Mouse (Mus musculus): ENCODE results near the gene Hoxd3.
A peak's percentile ranks its signal among the peaks of the same experiment; 100 is the strongest.

The Hoxd3 gene

DNA sequence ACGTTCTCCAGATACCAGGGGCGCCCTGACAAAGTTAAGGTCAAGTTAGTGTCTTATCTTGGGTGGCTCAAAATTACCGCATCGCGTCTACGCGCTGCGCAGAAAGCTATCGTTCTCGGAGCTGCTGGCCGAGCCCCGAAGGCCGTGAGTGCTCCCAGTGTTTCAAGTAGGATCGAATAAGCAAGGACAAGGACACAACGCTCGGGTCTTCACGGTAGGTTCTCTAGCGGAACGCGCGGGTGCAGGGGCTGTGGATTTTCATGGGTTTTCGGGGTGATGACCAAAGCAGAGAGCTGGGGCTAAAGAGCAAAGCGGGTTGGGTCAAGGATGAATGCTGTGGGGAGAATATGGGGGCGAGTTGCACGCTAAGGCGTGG is 32.1 kb upstream of the Hoxd3 start:
- no peak for DNase-seq (ENCODE audit: low spot score)

DNA sequence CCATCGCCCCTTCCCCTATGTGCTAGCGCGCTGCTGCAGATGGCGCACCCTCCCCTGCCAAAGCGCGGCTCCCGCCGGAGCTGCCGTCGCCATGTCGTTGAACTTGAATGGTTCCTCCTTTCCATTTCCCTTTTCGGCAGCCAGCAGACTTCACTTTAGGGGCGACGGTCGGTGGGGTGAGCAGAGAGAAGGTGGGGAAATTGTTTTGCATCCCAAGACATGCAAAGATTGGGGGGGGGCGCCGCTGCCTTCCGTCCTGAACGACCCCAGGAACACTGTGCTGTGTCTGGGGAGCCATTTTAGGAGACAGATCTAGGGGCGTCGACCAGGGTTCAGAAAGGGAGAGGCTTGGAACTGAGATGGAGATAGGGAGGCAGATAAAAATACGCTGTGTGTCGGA is 31.7 kb upstream of the Hoxd3 start:
- no peak for DNase-seq (ENCODE audit: low spot score)

DNA sequence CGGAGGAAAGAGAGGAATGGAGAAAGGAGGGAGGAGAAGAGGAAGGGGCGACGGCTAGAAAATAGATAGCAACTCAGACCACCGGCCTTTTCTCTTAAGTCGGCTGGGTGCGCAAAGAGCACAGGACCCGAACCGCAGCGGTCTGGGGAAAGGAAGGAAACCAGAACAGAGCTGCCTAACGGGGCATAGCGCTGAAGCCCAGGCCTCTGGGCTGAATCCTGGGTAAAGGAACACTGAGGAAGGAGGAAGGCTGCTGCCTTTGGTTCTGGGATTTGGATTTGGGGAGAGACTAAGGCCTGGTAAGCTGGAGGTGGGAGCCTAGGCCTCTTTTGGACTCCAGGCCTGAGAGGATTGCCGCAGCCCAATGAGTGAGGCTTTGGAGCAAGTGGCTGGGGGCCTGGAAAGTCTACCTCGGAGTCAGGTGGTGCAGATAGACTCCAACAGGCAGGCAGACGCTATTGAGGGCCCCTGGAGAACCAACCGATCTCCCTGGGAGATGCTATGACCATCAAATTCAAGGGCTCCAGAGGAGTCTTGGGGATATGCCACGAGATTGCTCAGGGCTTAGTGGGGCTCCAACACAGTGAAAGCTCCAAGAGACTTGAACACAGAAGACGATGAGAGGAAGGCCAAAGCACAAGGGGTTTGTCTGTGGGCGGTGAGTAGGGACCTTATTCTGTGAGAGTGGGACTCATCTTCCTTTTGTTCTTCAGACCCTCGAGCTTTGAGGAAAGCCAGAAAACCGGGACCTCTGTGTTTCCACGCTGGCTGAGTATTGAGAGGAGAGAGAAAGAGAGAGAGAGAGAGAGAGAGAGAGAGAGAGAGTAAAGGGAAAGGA is 30.9 kb upstream of the Hoxd3 start:
- no peak for DNase-seq (ENCODE audit: low spot score)

DNA sequence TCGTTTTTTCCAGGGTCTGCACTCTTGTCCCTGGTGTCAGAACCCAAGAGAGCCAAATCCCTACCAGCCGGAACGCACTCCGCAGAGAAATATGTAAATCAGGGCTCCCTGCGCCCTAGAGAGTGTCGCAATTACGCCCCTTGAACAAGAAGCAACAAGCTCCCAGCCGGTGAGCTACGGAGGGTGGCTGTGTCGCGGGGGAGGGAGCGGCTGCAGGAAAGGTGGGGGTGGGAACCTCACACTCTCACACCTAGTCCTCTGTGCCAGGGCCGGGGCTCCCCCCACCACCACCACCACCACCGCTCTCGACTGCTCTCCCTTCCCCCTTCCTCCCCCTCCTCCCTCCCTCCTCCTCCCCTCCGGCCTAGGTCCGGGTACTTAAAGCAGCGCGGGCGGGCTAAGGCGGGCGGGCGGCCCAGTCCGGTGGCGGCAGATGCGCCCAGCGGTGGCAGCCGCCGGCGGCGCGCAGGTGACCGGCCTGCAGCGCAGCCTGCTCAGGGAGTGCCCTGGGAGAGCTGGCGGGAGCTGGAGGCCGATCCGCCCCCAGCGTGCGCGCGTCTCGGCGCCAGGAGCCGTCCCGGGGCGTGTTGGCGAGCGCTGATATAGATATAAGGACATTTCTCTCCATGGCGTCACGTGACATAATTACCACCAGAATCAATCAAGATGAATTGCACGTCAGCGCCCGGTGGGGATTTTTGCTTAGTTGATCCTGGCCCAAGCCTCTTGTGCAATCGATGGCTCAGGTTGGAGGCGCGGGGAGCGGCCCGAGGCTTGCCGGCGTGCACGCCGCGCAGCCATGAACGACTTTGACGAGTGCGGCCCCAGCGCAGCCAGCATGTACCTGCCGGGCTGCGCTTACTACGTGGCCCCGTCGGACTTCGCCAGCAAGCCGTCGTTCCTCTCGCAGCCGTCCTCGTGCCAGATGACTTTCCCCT is 29.9 kb upstream of the Hoxd3 start:
- no peak for DNase-seq (ENCODE audit: low spot score)

DNA sequence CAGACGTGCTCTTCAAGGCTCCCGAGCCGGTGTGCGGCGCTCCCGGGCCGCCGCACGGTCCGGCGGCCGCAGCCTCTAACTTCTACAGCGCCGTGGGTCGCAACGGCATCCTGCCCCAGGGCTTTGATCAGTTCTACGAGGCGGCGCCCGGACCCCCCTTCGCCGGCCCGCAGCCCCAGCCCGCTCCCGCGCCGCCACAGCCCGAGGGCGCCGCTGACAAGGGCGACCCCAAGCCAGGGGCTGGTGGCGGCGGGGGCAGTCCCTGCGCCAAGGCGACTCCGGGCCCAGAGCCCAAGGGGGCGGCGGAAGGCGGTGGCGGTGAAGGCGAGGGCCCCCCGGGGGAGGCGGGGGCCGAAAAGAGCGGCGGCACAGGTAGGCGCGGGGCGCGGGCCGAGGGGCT is 28.9 kb upstream of the Hoxd3 start:
- no peak for DNase-seq (ENCODE audit: low spot score)

DNA sequence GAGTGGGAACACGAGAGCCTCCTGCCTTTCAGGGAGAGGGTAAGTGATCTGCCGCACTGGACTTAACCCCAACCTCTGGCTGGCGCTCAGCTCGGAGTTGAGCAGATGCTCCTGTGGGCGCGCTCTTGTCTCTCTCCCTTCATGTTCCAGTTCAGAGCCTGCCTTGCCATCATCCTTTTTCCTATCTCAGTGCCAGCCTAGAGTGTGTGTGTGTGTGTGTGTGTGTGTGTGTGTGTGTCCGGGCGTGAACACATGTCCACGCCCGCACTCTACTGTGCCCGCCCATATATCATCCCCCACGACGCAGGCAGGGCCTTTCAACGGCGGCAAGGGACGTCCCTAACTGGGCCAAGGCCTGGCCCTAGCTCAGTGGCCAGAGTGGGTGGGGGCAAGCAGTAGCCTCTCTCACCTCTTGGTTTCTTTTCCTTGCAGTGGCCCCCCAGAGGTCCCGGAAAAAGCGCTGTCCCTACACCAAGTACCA is 28.2 kb upstream of the Hoxd3 start:
- no peak for DNase-seq (ENCODE audit: low spot score)

DNA sequence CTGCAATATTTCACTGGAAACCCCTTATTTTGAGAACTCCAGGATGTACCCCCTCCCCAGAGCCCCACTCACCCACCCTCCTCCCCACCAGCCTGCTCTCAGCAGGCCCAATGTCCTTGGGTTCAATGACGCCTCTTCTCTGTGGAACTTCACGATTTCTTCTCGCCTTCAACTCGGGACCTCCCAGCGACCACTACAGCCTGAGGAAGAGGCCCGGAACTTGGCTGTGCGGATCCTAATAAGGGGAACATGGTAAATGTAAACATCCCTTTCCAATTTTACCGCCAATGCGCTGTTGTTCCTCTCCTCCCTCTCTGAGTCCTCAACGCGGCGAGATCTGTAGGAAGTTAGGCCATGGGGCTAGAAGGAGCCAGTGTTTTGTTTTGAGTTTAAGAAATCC is 27.6 kb upstream of the Hoxd3 start:
- DNase-seq (ENCODE audit: low spot score), result no peak

DNA sequence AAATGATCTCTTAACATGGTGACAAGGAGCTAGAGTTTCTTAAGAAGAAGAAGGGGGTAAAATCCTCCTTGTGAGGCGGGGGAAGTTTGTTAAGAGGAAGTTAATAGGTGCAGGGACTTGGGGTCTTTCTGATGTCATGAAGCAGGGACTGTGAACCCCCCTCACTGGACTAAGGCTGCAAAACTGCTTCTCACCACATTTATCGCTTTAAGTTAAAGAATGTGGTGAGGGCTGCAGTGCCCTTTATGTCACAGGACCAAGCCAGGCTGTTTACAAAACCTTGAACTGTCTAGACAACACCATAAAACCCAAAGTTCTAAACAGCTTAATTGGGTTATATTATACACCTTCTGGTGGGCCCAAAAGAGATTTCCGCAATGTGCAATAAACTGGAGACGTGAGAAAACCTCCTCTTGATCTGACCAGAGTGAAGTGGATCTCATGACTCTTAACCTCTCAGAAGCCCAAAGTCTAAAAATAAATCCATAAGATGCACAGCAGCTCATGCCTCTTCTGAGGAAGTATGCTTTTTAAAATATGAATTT is 26.6 kb upstream of the Hoxd3 start:
- no peak for DNase-seq (ENCODE audit: low spot score)

DNA sequence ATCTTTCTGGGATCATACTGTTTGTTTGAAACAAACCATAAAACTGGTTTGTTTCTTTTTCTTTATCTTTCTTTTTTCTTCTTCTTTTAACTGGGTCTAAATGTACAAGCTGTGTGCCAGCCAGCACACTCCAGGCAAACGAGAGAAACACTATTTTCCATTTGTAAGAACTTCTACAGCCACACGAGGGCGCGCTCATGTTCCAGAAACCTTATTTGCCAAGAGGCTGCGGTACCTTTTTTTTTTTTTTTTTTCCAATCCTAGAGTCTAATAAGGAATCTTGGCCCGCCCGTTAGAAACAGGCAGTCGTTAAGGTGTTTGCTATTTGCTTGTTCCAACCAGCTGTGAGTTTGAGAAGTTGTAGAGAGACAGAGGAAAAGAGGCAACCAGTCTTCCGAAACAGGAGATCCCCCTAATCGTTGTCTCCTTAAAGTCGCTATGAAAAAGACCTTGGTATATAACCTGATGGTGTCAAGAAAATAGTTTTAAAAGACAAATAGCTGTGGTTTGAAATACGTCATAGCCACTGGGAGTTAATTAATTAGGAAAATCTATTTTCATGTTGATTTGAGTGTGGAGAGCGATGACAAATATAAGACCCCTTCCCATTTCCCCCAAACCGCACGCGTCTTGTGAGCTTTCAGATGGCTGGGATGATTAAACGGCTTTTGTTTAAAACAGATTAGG is 25.3 kb upstream of the Hoxd3 start:
- DNase-seq (ENCODE audit: low spot score), result no peak

DNA sequence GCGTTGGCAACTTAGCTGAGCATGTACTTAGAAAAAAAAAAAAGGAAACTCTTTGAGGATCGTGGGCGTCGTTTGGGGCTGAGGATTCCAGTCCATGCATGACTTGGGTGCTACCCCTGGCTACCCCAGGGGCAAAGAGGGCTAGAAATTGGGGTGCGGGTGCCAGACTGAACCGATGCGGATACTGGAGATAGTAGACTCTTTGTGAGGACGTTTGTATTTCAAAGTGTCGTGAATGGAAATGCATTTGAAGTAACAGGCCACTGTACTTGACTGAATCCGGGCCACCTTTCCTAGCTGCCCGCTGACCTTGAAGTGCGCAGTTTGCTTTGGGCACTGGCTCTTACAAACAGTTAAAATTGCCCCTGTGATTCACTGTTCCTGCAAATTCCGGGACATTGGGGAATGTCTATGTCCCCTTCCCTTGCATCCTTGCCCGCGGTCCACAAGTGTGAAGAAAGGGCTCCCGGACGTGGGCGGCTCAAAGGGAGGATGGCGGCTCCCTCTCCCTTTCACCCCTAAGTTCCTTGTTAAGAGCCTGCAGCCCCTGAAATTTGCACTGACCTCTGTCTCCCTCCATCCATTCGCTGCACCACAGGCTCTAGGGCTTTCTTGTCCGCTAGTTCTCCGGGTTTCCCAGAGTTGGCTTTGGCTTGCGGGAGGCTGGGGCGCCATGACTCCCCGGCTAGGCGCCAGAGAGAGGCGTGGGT is 24.6 kb upstream of the Hoxd3 start:
- no peak for DNase-seq (ENCODE audit: low spot score)

DNA sequence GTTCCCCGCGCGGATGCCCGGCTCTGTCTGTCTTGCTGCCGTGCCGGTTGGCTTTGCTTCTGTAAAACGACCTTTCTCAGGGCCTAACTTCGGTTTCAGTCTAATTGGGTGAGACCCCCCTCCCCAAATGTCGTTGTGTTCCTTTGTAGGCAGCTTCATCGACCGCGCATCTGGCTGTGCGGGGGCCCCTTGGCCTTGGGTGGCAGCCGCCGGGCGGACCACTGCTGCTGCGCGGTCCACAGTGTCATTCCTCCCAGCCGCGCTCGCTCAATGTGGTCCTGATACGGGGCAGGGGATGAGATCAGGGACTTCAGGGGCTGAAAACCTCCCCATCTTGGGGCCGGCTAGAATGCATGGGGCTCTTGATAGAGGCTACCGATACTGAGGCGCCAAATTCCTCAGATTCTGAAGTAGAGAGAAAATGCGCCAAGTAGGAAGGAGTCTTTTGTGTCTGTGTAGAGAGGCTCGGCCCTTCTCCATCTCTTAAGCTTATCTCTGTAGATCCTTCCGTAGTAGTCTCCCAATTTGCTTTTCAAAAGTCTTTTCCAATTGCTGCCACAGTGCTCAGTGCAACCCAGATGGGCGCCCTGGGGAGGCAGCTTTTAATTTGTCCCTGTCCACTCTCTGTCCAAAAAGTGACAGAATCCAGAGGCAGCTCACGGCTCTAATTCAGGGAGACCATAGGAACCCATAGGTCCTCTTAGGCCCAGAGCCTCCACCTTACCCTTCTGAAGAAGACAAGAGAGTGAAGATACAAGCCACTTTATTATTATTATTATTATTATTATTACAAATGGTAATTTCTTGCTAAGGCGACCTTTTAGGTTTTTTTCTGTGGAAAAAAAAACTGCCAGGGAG is 23.8 kb upstream of the Hoxd3 start:
- DNase-seq (ENCODE audit: low spot score), result no peak

DNA sequence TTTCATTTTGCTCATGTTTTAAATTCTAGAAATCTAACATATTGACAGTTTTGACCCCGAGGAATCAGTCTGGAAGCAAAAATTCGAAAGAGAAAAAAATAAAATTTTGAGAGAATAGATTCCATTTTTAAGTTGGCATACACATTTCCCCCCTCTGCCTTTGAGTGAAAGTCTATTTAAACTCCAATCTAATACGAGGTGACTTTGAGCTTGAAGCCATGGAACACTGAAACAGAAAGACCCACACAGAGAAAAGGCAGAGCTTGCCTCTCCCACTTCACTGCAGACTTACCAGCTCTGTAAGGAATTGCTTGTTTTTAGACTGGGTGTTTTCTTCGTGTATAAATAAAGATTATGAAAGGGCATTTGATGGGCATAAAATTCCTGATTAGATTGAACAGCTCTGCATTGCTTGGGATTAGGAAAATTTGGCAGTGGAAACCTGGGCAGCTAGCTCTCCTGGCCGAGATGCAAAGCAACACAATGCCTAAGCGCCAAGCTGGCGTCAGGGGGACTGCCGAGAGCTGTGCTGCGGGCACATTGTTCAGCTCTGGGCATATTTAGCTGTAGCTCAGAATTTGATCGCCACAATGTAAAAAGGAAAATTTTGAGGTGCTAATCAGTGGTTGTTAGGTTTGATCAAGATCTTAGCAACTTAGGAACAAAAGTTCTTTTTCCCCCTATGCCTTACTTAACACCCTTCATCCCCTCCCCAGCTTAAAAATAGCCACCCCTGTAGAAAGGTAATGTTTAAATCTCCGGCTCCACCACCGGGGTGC is 22.7 kb upstream of the Hoxd3 start:
- no peak for DNase-seq (ENCODE audit: low spot score)

DNA sequence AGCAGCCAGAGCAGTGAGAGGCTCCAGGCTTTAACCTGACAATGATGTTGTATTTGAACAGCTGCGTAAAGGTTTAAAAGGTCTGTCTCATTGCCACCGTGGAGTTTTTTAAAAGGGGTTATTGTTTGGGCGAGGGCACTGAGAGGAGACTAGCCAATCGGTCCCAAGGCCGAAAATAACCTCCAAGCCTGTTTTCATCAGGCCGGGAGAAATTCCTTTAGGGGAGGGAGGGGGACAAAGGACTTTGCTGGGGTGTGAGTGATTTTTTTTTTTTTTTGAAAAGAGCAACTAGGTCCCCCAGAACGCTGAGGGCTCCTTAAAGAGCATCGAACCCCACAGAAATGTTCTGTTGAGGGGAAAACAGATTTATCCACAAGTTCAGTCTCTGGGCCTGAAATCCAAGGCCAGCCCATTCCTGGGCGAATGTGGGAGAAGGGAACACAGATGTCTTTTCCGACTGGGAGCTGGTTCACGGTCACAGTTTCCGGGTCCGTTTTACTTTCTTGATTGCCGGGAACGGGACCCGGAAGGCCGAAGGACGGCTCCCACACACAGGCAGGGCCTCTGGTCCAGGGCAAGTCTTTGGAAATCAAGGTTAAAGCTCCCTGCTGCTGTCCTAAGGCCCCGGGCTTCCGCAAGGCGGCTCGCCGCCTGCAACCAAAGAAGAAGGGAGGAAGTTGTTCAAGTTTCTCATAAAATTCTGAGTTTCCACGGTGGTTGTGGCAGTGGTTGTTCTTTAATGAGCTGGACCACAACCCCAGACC is 22.0 kb upstream of the Hoxd3 start:
- no peak for DNase-seq (ENCODE audit: low spot score)

DNA sequence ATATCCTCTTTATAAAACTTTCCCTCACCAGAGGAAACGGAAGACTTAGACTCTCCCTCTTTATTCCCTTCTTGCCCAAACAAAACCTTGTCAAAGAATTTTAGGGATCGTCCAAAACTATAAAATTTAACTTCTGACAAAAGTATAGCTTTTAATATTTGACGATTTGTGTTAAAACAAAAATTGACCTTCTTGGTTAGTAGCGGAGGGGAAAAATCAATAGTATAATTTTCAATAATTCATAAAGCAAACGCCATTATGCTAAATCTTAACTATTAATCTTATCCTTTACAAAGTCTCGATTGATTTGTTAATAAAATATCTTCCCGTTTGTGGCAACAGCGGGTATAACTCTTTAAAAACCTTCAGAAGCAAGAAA is 21.4 kb upstream of the Hoxd3 start:
- no peak for DNase-seq (ENCODE audit: low spot score)

DNA sequence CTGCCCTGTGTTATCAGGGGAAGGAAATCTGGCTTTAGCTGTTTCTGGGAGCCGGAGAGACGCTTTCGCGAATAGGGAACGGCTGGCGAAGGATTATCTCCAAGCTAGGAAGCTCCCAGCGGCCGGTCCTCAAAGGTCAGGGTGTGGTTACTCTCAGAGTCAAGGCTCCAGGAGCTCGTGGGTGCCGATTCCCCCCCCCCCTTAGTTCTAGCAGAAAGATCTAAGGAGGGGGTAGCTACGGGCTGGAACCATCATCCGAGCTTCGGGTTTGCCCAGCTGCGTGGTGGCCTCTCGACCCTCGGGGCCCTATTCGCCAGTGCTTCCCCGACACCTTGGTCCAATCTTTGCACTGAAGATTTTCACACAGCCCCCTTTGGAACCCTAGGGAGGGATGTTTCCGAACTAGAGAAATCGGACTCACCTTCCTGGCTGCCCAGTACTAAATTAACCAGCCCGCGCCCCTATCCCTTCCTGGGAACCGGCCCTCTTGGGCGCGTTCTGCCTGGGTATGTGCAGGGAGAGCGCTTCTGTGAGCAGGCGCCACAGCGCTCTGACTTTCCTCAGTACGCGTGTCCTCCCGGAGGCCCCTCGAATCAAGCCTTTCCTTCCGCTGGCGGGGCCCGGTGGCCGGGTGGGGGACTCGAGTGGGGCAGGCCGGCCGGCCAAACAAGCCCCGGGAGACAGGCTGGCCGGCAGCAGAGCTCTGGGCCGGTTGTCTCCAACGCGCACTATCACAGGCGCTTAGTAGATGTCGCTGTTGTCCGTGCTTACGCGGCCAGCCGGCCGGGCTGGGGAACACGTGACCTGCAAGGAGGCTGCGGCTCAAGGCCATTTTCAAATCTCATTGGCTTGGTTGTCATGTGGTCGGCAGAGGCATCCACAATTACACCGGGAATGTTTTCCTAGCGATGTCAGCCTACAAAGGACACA is 20.4 kb upstream of the Hoxd3 start, which contains the start of gene Hoxd10:
Gene Hoxd10, plus strand, starts transcription at position 903 of the 930 bp plus-strand sequence.
- DNase-seq (ENCODE audit: low spot score), result peak; percentile 82

DNA sequence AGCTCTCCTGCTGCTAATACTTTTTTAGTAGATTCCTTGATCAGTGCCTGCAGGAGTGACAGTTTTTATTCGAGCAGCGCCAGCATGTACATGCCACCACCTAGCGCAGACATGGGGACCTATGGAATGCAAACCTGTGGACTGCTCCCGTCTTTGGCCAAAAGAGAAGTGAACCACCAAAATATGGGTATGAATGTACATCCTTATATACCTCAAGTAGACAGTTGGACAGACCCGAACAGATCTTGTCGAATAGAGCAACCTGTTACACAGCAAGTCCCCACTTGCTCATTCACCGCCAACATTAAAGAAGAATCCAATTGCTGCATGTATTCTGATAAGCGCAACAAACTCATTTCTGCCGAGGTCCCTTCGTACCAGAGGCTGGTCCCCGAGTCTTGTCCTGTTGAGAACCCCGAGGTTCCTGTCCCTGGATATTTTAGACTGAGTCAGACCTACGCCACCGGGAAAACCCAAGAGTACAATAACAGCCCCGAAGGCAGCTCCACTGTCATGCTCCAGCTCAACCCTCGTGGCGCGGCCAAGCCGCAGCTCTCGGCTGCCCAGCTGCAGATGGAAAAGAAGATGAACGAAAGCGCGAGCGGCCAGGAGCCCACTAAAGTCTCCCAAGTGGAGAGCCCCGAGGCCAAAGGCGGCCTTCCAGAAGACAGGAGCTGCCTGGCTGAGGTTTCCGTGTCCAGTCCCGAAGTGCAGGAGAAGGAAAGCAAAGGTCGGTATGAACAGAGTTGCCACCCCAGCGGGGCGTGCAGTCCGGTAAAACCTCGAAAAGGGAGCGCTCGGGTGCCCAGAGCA is 19.5 kb upstream of the Hoxd3 start:
- DNase-seq (ENCODE audit: low spot score), result no peak

Measured in ovary, adult 18-20 months (tissue).